Mouse (Mus musculus) cerebellum, adult 9-10 months (tissue): ENCODE data around the gene Dazap2.
"Not testable (repeated sequence)": the region's sequence is repeated elsewhere in the genome, so short reads cannot be mapped to it uniquely, and the experiment has no call there.

Source experiments
- DNase-seq: peaks from one replicate; pipeline ENCODE4 v3.0.0; 2022

Dazap2 gene

GRCm38 (mm10) chr15:100614996-100615824 is at the start of gene Dazap2:
Gene Dazap2 (plus strand): TSS chr15:100615349.
- DNase-seq, result peak; percentile 97

GRCm38 (mm10) chr15:100566531-100566930 is 48.6 kb upstream of the Dazap2 start:
- no peak for DNase-seq

DNA sequence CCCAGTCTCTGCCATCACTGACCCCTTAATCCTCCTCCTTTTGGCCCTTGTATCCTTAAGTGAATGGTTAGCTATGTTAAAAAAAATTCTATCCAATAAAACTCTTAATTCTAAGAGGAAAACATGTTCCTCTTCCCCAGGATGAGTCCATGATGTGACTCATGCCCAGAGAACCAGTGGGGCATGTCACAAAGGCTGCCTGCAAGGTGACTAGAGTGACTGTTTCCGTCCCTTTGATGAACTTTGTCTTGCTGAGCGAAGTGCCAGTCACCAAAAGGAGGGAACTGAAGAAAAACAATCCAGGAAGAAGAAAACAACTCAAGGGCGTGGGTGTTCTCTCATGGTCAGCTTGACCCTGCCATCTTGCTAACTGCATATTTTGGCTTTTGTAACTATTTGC is 45.9 kb upstream of the Dazap2 start:
- no peak for DNase-seq

DNA sequence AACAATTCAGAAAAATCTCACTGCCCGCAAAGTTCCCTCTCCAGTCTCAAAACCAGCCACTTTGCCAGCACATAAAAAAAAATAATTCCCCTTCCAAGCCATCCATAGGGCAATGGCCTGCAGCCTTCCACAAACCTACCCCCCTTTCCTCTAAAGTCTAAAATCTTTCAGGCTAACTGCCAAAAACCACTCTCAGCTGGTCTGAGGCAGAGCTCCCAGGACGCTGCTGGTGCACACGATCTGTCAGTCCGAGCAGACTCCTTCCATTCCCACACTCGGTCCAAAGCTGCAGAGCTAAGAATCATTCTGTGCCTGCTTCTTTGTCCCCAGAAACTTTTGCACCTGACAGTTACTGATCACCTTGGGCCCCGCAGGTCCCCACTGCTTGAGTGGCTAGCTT is 41.2 kb upstream of the Dazap2 start:
- DNase-seq, result no peak

DNA sequence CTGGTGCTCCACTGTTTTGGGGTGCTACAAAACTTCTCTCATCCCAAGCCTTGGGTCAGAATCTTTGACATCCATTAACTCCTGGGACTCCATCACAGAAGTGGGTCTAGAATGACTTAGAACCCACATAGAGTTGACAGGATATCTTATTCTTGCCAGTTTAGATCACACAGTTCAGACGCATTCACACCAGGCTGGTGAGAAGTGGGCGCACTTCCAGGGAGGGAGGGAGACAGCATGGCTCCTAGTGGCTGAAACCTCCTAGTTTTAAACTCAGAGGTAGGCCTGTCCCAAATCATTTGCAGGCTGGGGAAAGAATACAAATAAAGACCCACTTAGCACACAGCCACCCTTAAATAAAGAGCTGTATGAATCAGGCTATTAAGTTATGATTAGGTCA is 40.8 kb upstream of the Dazap2 start:
- no peak for DNase-seq

DNA sequence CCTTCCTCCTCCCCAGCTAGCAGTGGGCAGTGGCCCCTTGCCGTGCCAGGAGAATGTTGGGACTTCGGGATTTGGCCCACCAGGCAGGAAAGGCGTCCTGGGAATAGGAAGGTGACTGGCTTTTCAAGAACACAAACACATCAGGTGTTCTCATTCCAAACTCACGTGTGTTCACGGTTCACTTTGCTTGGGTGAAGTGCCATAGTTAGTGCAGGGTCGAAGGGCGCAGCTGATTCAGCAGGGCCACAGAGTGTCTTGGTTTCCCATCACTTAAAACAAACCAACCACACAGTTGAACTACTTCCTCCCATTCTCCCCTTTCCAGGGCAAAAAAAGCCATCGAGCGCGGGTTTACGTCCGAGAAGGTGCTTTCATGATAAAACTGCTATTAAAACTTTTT is 39.8 kb upstream of the Dazap2 start:
- DNase-seq, result no peak

DNA sequence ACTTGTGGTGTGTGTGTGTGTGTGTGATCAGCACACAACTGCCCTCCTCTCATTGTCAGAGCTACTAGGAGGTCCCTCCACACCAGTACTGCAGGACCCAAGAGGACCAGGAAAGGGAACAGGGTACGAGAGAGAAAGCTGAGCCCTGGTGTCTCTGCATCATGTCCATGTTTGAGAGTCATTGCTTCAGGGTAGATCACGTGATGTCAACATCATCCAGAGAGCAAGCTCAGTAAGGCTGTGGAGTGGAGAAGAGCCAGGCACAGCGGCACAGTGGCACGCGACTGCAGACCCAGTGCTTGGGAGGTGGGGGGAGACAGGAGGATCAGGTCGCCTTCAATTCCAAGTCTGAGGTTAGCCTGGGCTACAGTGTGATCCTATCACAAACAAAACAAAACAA is 38.8 kb upstream of the Dazap2 start:
- no peak for DNase-seq

DNA sequence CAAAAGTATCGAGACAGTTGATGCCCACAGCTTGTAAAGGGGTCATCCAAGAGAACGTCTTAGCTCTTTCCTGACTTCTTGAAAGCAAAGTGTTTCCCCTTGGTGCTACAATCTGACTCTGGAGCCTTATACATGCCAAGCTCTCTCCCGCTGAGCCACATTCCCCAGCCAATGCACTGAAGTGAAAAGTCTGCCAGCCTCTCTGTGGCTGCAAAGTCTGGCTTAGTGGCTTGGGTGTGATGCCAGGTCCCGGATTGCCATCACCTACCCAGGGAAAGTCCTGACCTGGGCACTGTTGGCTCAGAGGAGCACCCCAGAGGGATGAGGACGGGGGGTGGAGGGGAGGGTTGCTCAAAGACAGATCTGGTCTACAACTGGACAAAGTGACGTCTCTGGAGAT is 38.3 kb upstream of the Dazap2 start:
- DNase-seq, result no peak

- DNase-seq, result no peak
Observed at GRCm38 (mm10) chr15:100577972-100578371, 37.2 kb upstream of the Dazap2 start.

DNA sequence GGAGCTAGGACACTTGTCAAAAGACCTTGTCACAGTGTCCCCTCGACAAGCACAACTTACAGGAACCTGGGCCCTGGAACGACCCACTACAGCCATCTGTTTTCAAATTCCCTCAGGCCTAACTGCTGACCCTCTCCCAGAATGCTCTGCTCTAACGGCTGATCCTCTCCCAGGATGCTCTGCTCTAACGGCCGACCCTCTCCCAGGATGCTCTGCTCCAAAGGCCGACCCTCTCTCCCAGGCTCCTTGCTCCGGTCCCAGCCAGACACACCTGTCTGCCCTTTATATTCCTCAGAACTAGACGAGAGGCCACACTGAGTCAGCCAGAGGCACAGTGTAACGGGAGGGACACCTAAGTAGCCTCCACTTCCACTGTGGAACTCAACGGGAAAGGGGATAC is 35.0 kb upstream of the Dazap2 start:
- DNase-seq, result no peak

DNA sequence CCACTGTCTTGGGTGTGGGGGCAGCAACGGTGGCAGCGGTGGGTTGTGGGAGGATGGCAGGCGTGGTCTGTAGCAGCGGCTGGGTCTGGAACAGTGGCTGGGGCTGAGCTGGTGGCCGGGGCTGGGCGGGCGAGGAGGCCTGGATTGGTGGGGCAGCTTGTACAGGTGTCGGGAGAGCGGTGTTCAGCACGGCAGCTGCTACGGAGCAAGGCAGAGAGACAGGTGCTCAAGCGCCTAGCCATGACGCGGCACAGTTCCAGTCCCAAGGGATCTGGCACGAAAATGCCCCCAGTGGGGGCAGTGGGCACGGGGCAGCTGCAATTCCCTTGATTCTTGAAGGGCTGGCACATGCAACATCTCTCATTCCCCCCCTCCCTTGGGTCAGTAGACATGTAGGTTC is 29.2 kb upstream of the Dazap2 start:
- no peak for DNase-seq

GRCm38 (mm10) chr15:100587166-100587565 is 28.0 kb upstream of the Dazap2 start:
- DNase-seq, result no peak

DNA sequence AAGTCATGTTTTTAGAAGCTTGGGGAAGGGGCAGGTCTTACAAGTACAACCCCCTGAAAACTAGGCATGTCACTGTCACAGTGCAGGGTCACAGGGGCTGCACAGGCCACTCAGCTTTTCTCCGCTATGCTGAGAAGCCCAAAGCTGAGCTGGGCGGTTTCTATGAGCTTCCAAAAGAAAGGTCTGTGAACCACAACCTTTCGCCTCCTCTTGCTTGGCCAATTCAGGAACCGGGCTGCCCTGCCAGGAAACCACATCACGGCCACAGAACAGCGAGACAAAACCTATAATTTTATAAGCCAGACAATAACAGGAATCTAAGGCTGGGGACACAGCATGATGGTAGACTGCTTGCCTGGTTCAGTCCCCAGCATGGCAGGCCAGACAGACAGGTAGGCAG is 26.9 kb upstream of the Dazap2 start:
- DNase-seq, result no peak

DNA sequence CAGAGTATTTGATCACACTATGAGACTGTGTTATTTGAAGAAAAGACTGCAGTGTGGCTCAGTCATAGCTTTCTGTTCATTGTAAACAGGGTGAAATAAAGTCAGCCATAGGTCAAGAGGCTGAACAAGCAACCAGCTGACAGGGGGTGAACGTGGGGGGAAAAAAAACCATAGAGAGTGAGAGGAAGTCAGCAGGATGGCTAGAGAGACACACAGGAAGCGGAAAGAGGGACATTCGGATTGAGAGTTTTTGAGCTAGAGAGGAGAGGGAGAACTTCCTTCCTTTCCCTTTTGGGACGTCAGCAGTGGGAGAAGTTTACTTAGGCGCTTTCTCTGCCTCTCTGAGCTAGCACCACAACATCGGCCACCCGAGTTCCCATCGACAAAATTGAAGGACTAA is 24.7 kb upstream of the Dazap2 start:
- DNase-seq, result no peak

GRCm38 (mm10) chr15:100592817-100593216 is 22.3 kb upstream of the Dazap2 start:
- DNase-seq, result no peak

DNA sequence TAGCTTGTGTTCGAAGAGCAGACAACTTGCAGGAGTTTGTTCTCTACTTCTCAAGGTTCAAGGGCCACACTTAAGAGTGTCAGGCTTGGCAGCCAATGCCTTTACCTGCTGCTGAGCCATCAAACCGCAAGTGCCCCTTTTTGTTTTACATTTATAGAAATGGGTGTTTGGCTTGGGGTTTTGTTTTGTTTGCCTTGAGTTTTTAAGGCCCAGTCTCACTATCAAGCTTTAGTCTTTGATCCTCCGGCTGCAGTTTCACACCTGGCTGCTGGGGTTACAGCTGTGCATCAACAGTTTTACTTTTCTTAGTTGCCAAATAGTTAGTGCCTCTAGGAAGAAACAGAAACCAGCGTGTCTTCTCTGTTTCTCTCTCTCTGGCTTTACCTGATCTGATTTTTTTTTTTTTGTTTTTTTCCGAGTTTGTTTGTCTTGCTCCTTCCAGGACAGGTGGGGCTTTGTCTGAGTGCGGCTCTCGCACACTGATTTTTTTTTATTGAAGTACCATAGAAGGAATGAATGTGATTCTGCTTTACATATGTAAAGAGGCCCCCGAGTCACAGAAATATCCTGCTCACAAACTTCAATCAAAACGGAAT is 16.8 kb upstream of the Dazap2 start:
- no peak for DNase-seq

GRCm38 (mm10) chr15:100598883-100599275 is 16.3 kb upstream of the Dazap2 start:
- peak; percentile 62 for DNase-seq

- DNase-seq, result peak; percentile 64
Observed at GRCm38 (mm10) chr15:100599276-100600046, 15.7 kb upstream of the Dazap2 start, which contains the start of gene Pou6f1. Gene Pou6f1 (minus strand): TSS chr15:100599984.

DNA sequence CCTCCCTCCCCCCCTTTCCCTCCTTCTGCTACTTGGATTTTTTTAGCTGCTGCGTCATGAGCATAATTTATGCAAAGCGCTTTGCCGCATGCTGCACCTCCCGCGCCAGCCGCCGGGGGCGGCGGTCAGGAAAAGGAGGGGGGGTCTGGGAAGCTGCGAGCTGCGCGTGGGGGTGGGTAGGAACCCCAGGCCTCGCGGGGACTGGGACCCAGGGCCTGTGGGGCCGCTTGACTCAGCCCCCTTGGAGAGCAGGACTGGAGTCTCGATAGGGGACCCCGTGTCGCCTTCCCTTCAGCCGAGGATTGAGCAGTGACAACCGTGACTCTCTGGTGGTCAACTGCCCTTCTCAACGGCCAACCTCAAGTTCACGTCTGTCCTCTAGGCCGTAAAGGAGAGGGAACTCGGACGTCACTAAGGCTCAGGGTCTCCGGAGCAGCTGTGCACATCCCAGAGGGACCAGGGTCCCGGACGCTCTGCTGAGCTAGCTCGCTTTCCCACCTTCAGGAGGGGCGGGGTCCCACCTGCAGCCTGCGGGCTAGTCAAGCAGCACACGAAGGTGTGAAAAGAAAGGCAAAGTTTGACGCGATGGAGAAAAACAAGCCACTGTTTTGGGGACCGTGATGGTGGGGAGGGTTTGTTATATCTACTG is 15.0 kb upstream of the Dazap2 start:
- peak; percentile 78 for DNase-seq

GRCm38 (mm10) chr15:100600696-100601272 is 14.4 kb upstream of the Dazap2 start:
- DNase-seq, result no peak

DNA sequence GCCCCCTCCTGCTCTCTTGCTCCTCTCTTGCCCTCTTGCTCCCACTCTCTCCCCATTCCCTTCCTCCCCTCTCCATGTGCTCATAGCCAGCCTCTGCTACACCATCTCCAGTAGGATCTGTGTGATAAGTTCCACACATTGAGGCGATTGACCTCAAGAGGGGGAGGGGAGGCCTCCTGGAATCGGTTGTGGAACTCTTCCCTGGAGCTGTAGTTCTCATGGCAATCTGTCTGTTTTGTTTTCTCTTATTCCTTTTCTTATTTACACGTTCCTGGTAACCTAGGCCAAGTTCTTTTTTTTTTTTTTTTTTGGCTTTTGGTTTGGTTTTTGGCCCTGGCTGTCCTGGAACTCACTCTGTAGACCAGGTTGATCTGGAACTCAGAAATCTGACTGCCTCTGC is 13.5 kb upstream of the Dazap2 start:
- DNase-seq, result no peak

- not testable (repeated sequence) for DNase-seq
Observed at GRCm38 (mm10) chr15:100606677-100607076, 8.5 kb upstream of the Dazap2 start.

DNA sequence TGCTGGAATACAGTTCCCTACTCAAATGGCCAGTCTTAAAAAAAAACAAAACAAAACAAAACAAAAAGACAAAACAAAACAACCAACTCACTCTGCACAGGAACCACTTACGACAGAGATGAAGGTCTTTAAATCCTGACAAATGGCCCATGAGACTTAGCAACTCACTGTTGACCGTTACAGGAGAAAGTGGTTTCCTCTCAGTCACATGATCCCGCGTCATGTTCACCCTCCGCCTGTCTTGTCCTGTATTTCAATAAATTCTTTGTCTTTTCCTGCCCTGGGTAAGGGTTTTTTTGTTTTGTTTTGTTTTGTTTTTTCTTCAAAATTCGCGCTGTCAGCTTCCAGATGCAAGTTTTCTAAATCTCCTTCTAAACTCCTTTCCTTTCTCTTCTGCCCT is 3.2 kb upstream of the Dazap2 start:
- DNase-seq, result no peak
